1 mouse cellular context compared by ENCODE assay signal in the genomic region with DNA sequence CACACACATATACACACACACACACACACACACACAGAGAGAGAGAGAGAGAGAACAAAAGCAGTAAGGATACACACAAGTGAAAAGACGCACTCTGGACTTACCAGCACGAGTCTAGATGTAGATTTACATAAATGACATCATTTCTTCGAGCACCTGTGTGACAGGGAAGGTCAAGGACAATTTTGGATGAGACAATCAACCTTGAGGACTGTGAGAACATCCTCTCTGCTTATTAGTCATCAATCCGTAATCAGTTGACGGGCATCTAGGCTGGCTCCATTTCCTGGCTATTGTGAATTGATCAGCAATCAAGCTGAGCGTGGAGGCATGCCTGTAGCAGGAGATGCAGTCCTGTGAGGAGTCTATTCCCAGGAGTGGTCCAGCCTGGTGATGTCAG.
TF ChIP-seq lines count a peak whose summit lies in the region.

No protein-coding gene starts in this region.

TF ChIP-seq in CH12.LX, 34 proteins besides CTCF, POLR2A, EP300 and RAD21 (continued from another document):
- TF ChIP-seq TCF12 (IDR thresholded peaks at IDR 0.05; ENCODE audit: low read depth, low read length) (no peak), IRF4 (IDR thresholded peaks at IDR 0.05; ENCODE audit: low read depth, low read length) (peak; percentile 64), NRF1 (IDR thresholded peaks at IDR 0.05; ENCODE audit: low read depth, low read length) (no peak), KAT2A (IDR thresholded peaks at IDR 0.05; ENCODE audit: insufficient replicate concordance, low read length) (no peak), SIN3A (IDR thresholded peaks at IDR 0.05; ENCODE audit: low read length) (no peak), E2F4 (IDR thresholded peaks at IDR 0.05; ENCODE audit: insufficient replicate concordance, low read depth, low read length) (no peak), MAZ (IDR thresholded peaks at IDR 0.05; ENCODE audit: low read depth, low read length) (no peak), JUN (IDR thresholded peaks at IDR 0.05; ENCODE audit: insufficient read depth, low read depth, low read length) (peak; percentile 77), NELFE (IDR thresholded peaks at IDR 0.05; ENCODE audit: low read depth, low read length) (no peak), USF1 (IDR thresholded peaks at IDR 0.05; ENCODE audit: low read depth, low read length) (no peak), POLR2AphosphoS2 (IDR thresholded peaks at IDR 0.05; ENCODE audit: low read depth, low read length) (no peak), MEF2A (IDR thresholded peaks at IDR 0.05; ENCODE audit: borderline replicate concordance, low read depth, low read length) (no peak; the same call in 1 of the 2 replicates), UBTF (IDR thresholded peaks at IDR 0.05; ENCODE audit: low read depth, low read length) (no peak), ZMIZ1 (IDR thresholded peaks at IDR 0.05; ENCODE audit: low read depth, low read length) (no peak), USF2 (conservative IDR thresholded peaks at IDR 0.05; ENCODE audit: low read depth, low read length) (no peak), ELF1 (IDR thresholded peaks at IDR 0.05; ENCODE audit: low read depth, low read length) (no peak), JUND (conservative IDR thresholded peaks at IDR 0.05; ENCODE audit: low read depth, low read length) (peak; percentile 85), RCOR1 (conservative IDR thresholded peaks at IDR 0.05; ENCODE audit: low read depth, low read length) (no peak), CHD2 (IDR thresholded peaks at IDR 0.05; ENCODE audit: low read length) (no peak), MAFK (IDR thresholded peaks at IDR 0.05; ENCODE audit: insufficient replicate concordance, low read length) (no peak), ETS1 (conservative IDR thresholded peaks at IDR 0.05; ENCODE audit: low read depth, low read length) (peak; percentile 89), MAX (IDR thresholded peaks at IDR 0.05; ENCODE audit: low read length) (no peak)
